Mouse (Mus musculus): ENCODE measurements around the gene Rpl23a.
A peak's percentile ranks its signal among the peaks of the same experiment; 100 is the strongest.

Rpl23a gene

DNA sequence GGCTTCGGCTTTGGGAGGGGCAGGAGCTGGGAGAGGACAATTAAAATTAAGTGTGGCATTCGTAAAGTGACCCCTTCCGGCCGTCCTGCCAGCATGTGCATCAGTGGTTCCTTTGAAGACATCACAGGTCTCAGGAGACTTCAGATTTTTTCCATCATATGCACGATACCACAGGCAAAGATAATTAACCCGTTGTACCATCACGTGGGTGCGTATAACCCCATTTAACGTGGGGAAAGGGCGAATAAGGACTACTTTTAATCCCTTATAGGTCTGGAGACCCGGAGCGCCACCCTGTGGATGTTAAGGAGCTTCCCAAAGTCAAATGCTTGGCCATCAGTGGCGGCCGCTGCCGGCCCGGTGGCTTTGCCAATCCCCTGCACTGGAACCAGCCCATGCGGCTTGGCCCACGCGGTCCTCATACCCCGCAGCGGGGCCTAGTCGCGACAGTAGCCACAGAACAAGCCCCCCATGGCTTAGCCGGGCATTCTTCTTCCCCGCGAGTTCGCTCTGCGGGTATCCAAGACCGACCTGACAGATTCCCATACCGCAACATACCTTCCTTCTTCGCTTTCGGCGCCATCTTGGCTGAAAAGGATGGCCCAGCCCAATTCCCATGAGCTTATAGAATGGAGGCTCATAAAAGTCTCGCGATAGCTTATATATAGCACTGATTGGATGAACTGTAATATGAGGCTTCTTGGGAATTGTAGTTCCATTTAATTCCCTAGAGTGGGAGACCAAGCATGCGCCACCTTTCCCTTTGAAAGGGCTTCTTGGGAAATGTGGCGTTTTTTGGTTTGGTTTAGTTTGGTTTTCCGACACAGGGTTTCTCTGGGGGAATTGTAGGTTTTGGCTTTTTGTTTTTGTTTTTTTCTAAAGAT, at the start of gene Rpl23a:
Gene Rpl23a, minus strand, starts transcription at position 624 of the 884 bp plus-strand sequence.
- DNase-seq (ENCODE audit: low read depth, low spot score) = peak; percentile 98

DNA sequence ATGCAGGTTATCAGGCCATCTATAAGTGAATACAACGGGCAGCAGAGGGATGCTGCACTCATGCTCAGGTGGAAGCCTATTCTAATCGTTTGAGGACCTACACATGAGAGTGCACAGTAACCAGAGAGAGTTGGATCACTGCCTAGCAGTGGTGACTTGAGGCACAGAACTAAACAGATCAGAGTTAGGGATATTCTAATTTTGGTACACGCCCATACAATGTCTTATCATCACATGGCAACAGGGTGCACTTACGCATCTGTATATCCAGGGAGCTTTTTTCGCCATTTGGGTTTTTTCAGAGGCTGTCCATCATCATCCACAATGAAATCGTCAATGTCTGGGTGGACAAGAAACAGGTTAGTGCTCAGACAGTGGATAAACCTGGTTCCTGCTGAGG, 48.1 kb upstream of the Rpl23a start:
- DNase-seq (ENCODE audit: low read depth, low spot score) = no peak

DNA sequence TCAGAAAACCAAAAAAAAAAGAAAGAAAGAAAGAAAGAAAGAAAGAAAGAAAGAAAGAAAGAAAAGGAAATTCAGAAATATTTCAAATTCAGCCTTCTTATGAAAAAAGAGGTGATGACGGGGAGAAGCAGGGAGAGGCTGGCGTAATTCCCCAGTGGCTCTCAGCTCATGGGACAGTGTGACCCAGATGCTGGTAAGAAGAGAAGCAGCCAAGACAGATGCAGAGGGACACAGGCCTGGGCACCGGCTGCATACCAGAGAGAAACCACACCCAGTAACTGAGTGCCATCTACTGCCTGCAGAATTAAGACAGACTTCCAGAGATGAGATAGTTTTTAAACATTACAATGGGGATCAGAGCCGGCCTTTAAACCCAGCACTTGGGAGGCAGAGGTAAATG, 40.2 kb upstream of the Rpl23a start:
- no peak for DNase-seq (ENCODE audit: low read depth, low spot score)

DNA sequence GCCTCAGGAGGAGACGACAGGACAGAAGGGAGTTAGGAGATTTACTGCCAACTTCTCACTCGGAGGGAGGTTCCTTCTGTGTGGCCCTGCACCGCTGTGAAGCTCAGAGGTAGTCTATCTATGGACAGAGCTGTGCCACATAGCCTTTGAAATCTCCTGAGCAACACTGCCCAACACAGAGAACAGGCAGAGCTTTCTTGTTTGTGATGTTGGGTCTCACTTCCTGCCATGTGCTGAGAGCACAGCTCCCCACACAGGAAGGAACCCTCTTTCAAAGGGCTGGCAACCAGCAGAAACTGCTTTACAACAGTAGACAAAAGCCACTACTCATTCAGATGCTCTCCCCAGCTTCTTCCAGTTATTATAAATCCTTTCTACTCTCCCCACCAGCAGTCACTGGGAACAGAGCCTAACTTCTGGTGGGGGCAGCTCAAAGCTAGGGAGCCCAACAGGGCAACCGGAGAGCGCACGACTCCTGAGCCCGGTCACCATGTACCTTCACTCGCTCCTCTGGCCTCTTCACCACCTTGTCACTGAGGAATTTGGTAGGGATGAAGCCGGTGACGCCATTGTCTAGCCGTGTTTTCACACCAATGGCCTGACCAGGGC, 32.4 kb upstream of the Rpl23a start:
- no peak for DNase-seq (ENCODE audit: low read depth, low spot score)

DNA sequence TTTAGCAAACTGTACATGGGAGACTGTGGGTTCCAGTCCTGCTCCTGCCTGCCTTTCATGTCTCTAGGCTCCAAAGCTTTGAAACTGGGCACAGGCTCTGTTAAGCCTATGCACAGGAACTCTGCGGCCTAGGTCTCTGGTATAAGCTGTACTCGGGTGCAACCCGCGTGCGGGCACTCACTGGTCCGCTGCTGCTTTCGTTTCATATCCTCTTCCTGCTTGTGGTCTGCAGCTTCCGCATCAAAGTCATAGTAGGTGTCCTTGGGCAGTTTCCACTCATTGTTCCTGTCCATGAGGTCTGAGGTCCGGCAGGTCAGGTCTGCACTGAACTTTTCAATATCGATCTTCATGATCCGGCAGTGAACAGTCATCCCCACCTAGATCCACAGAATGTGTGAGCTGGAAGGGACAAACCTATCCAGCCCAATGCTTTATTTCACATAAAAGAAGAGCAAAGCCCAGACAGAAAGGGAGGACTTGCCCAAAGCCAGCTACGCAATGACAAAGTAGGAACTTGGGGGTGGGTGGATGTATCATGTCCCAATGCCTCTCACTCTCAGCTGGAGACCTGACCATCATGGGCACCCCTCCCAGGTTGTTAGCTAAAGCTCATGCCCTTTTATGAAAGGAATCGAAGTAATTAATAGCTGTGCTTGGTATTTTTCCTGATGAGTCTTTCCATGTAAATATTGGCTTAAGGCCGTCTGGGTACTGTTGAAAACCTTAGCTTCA, 29.9 kb upstream of the Rpl23a start:
- no peak for DNase-seq (ENCODE audit: low read depth, low spot score)

DNA sequence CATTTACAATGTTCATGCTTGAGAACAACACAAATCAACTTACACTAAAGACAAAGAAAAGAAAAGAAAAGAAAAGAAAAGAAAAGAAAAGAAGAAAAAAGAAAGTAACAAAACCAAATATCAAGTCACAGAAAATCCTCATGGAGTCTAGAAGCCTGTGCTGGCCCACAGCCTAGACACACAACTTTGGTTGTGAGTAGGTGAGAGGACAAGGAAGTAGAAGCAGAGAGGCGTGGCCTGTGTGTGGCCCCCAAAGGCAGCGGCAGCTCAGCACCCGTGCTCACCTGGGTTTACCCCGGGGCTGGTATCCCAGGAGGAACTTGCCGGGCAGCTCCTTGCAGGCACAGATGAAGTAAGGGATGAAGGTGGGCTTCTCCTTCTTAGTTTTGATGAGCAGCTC, 28.1 kb upstream of the Rpl23a start:
- no peak for DNase-seq (ENCODE audit: low read depth, low spot score)

DNA sequence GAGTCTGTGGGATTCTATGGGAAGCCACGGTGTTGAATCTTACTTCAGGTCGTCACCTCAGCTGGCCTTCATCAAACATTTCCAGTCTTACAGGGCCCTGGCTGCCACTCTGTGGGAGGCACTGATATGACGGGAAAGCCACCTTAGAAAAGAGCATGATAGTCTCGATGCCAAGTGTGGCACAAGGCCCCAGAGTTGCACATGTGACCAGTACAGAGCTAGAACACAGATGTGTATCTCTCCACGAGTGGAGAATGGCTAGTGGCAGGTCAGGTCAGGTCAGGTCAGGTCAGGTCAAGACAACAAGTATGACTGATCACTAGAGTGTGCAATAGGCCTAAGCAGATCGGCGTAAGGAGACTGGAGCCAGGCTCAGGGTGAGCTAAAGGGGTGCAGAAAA, 27.2 kb upstream of the Rpl23a start:
- DNase-seq (ENCODE audit: low read depth, low spot score) = no peak

DNA sequence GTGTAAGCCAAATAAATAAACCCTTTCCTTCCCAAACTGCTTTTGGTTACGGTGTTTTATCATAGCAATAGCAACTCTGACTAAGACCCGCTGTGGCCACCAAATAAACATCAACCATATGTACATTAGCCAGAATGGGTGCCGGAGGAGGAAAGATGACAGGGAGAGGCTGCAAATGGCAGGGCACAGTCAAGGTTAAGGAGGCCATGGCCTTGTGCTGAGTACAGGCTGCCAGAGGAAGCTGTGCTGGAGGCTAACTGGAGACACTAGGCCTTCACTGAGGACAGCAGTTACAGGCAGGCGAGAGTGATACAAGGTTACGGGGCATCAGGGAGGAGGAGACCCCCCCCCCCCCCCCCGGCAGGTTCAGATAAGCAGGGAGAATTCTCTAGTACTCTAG, 26.5 kb upstream of the Rpl23a start:
- no peak for DNase-seq (ENCODE audit: low read depth, low spot score)

DNA sequence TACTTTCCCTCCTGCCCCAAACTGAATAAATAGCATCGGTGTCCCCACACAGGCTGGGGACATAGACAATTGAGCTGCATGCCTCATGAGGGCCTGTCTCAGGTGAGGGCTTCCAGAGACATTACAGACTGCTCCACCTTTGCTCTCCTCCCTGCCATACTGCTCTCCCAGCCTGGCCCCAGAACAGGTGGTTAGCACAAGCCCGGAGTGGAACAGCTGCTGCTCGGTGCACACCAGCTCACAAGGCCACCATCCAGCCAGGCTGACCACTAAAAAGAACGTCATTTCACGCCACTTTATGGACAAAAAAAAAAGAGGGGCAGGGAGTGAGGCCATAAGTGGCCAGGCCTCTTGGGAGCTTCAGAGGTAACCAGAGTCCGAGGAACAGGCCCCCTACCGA, 23.8 kb upstream of the Rpl23a start:
- DNase-seq (ENCODE audit: low read depth, low spot score) = no peak

DNA sequence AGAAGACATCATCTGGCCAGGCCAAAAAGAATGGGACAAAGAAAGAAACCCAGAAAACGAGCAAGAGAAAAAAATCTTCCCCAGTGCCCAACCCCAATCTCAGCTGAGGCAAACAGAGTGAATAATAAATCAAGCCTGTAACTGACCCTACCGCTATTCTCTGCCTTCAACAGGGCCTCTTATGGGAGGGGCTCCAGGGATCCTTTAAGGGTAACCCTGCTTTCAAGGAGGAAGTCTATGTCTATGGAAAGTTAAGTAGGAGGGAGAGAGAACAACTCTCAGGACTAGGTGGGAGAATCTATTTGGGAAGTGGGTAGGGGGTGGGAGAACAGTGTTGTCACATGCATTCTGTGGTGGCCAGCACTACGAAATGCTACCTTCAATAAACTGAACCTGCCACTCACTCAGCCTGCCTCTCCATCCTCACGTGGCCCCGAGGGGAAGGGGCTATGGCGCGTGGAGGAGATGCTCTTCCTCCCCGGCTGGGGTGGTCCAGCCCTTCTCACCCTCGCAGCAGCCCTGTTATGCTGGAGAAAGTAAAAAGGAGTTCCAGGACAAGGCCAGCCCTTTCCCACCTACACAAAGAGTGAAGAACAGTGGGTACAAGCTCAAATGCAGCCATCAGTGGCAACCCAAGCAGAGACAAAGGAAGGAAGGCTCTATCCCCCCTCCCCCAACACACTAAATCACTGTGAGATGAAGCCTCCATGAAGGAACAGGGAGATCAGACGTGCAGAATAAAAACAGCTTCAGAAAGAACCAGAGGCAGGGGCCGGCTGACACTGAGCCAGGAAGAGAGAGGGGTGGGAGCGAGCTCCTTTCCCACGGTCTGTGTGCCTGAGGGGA, 22.2 kb upstream of the Rpl23a start:
- DNase-seq (ENCODE audit: low read depth, low spot score) = no peak

DNA sequence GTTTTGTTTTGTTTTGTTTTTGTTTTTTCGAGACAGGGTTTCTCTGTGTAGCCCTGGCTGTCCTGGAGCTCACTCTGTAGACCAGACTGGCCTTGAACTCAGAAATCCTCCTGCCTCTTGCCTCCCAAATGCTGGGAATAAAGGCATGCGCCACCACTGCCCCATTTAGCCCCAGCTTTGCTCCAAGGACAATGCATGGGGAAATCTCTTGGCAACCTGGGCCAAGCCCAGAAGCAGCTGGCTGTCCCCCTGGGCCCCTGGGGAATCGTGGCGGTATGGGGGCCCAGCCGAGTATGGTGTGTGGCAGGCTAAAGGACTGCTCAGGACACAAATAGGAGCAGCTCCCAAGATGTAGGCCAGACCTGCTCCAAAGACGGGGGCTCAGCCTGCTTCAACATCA, 20.9 kb upstream of the Rpl23a start:
- no peak for DNase-seq (ENCODE audit: low read depth, low spot score)

DNA sequence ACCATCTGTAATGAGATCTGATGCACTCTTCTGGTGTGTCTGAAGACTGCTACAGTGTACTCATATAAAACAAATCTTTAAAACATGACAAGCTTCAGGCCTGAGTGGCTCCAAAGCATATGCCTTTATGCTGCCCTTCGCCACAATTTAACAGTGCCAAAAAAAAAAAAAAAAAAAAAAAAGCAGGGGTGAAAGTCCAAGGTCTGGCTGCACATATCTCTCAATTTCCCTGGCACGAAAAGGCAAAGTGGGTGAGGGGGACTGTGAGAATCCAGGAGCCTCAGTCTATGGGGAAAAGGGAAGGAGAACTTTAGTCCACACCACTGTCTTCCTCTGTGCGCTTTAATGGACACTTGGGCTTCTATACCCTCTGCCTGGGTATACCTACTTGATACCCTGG, 19.0 kb upstream of the Rpl23a start:
- DNase-seq (ENCODE audit: low read depth, low spot score) = no peak

DNA sequence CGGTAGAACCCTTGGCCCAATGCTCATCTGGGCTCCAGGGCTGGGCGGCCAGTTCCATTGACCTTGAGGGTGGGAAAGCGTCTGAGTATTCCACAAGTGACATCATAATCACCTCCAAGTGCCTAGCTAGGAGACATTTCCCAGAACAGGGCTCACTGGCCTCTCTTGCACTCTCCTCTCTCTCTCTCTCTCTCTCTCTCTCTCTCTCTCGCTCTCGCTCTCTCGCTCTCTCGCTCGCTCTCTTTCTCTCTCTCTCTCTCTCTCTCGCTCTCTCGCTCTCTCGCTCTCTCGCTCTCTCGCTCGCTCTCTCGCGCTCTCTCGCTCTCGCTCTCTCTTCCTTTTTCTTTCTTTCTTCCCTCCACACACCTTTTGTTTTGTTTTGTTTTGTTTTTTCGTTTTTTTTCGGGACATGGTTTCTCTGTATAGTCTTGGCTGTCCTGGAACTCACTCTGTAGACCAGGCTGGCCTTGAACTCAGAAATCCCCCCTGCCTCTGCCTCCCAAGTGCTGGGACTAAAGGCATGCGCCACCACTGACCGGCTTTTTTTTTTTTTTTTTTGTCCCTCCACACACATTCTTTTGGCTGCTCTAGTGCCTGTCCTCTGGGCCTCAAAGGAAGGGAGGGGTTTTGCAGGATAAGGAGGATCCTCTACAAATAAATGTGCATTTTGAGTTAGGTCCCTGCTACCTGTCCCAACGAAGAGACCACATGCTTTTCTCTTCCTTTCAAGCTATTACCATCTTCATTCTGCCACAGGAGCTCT, 11.9 kb upstream of the Rpl23a start:
- DNase-seq (ENCODE audit: low read depth, low spot score) = no peak

DNA sequence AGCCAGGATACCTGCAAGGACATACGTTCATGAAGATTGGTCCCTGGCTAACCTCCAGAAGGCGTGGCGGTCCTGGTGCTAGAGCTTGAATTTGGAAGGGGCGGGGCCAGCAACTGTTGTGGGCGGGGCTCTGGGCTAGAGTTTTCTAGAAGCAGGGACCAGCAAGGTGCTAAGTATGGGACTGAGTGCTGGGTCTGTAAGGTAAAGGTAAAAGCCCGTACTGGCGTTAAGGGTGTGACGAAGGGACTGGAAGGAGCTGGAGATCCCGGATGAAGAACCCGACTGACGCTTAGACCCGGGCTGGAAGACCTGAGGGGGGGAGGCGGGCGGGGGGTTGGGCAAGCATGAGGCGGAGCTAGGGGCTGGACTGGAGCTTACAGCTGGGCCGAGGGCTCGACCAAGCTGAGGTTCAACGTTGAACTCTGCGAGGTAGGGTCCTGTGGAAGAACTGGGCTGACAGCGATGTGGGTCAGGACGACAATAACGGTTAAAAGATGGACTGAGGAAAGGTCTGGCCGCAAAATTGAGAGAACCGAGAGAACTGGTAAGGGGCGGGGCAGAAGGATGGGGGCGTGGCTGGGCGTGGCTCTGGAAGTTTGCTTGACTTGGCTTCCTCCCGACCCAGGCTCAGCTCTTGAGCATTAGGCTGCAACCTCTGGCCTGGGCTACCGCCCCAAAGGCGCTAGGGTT, 11.2 kb upstream of the Rpl23a start:
- no peak for DNase-seq (ENCODE audit: low read depth, low spot score)

DNA sequence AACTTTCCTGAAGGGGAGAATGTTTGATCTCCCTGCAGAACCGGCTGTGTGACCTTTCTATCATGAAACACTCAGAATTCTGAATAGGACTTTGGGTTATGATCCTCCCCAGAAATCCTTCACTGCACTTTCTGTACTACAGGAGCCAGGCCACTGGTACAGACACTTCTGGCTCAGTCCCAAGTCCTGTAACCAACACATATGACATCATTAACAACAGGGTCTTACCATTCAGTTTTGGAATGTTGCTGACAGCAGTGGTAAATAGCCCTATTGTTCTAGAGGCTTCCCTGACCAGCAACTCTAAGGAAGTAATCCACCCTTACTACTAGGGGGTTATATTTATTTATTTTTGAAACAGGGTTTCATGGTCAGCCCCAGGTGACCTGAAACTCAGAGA, 9.7 kb upstream of the Rpl23a start, which contains the start of gene Proca1:
Gene Proca1, plus strand, starts transcription at position 280 of the 400 bp plus-strand sequence.
- DNase-seq (ENCODE audit: low read depth, low spot score) = peak; percentile 63

DNA sequence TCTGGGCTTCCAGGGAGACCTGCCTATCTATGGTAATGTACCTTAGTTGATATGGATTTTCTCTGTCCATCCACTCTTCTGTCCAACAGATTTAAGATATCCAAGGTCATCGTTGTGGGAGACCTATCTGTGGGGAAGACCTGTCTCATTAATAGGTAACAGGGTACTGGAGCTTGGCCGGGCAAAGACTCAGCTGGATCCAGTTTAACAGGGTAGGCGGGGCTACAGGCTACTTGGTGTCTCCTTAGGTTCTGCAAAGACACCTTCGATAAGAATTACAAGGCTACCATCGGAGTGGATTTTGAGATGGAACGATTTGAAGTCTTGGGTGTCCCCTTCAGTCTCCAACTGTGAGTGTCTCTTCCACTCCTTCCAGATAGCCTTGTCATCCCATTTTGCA, 6.7 kb upstream of the Rpl23a start:
- peak; percentile 27 for DNase-seq (ENCODE audit: low read depth, low spot score)

DNA sequence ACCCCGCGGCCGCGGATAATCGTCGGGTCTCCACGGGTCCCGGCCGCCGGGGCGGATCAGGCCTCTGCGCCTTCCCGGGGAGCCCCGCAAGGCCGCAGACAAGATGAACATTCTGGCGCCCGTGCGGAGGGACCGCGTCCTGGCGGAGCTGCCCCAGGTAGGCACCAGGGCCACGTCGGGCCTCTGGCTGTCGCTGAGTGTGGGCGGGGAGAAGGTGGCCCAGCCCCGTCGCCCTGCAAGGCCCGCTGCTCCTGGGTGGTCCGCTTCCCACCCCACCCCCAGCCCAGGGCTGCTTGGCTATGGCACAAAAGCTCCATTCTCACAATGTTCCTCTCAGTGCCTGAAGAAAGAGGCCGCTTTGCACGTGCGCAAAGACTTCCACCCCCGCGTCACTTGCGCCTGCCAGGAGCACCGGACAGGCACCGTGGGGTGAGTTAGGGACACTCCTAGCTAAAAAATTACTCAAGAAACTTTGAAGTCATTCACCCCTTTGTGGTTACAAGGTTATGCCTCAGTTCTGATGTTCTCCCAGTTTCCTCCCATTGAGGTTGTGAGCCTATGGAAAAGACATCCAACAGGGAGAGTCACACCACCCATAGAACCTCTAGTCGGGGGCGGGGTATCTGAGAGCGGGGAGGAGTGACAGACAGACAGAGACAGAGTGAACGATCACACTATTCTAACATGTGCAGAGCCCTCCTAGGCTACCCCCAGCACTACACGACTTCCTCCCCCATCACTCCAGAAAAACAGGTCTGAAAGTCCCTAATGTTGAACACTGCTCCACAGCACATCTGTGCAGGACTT, 6.1 kb upstream of the Rpl23a start:
- DNase-seq (ENCODE audit: low read depth, low spot score) = peak; percentile 76

DNA sequence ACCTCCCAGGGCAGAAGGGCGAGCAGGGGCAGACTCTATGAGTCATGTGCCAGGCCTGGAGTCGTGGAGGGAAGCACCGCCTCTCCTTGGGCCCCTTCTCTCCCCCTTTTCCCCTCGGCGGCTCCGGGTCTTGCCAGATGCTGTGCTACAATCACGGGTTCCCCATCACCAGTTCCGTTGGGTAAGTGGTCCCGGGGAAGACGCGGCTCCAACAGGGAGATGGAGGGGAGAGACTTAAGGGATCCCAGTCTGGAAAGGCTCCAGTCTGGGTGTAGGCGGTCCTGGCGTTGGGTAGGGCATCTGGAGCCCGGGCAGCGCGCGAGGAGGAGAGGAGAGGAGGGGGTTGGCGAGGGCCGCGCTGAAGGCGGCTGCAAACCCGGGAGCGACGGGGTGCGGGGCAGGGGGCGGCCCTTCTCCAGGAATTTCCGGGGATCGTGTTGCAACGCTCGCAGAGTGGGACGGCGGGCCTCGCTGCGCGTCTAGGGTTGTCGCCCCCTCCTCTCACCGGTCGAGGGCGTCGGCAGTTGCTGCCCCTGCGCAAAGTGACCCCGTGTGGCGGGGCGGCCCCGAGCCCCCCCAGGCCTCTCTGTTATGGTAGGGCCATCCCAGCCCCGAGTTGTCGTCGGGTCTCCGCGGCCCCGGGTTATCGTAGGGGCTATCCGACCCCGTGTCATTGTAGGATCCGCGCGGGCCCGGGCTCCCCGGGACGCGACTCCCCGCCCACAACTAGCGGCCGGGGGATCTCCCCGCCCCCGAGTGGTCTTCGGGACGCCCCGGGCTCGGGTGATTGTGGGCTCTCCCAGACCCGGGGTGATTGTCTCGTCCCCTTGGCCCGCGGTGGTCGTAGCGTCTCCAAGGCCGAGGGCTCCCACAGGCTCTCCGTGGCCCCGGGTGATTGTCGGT, 5.2 kb upstream of the Rpl23a start, which contains the start of gene Rab34:
Gene Rab34, plus strand, starts transcription at position 100 of the 903 bp plus-strand sequence.
- peak; percentile 87 for DNase-seq (ENCODE audit: low read depth, low spot score)
